24 mouse cellular contexts compared by ENCODE assay signal in genomic region chr14:121484436-121484835, GRCm38 (mm10). TPM values are rescaled to one million over a fixed set of nuclear protein-coding genes. Genes with fewer than 3 reads are reported as not detected.
"Had no signal": no experiment of that assay in that cellular context is flagged by ENCODE, and none has a peak within 500 bp of the region (broad histone marks: within the 10 kb centered on the region; RNA-seq: fewer than 3 reads in every experiment).

No protein-coding gene starts in this region.

- H3K27ac ChIP-seq: limb, embryonic 10.5 days; limb, embryonic 13.5 days; liver, embryonic 12.5 days; liver, embryonic 15.5 days; lung, embryonic 15.5 days; midbrain, embryonic 12.5 days; midbrain, embryonic 15.5 days; neural tube, embryonic 12.5 days; neural tube, embryonic 15.5 days; stomach, postnatal 0 days had no signal

- H3K4me1 ChIP-seq: limb, embryonic 10.5 days; limb, embryonic 13.5 days; liver, embryonic 12.5 days; liver, embryonic 15.5 days; lung, embryonic 15.5 days; midbrain, embryonic 12.5 days; midbrain, embryonic 15.5 days; neural tube, embryonic 12.5 days; neural tube, embryonic 15.5 days had no signal

- H3K27me3 ChIP-seq: limb, embryonic 13.5 days; midbrain, embryonic 12.5 days; midbrain, embryonic 15.5 days; neural tube, embryonic 12.5 days; neural tube, embryonic 15.5 days had no signal

- DNase-seq: kidney, adult 9 months; kidney, postnatal 14 days; kidney, postnatal 4 days; liver; lung, adult 18-20 months; lung, postnatal 10 days; lung, postnatal 36 days; right cerebral cortex, adult 18-20 months; thymus, adult 2 months; thymus, postnatal 25 days had no signal

- H3K9ac ChIP-seq: limb, embryonic 13.5 days; liver, embryonic 12.5 days; liver, embryonic 15.5 days; lung, embryonic 15.5 days; midbrain, embryonic 12.5 days; midbrain, embryonic 15.5 days; neural tube, embryonic 12.5 days; neural tube, embryonic 15.5 days had no signal

- H3K4me2 ChIP-seq: limb, embryonic 13.5 days; liver, embryonic 12.5 days; liver, embryonic 15.5 days; lung, embryonic 15.5 days; midbrain, embryonic 12.5 days; midbrain, embryonic 15.5 days; neural tube, embryonic 12.5 days; neural tube, embryonic 15.5 days had no signal

- H3K9me3 ChIP-seq: limb, embryonic 10.5 days; limb, embryonic 13.5 days; liver, embryonic 12.5 days; liver, embryonic 15.5 days; lung, embryonic 15.5 days; midbrain, embryonic 12.5 days; midbrain, embryonic 15.5 days; neural tube, embryonic 12.5 days; neural tube, embryonic 15.5 days had no signal

- H3K36me3 ChIP-seq: limb, embryonic 10.5 days; limb, embryonic 13.5 days; liver, embryonic 12.5 days; liver, embryonic 15.5 days; lung, embryonic 15.5 days; midbrain, embryonic 12.5 days; midbrain, embryonic 15.5 days; neural tube, embryonic 12.5 days; neural tube, embryonic 15.5 days had no signal

- H3K4me3 ChIP-seq: limb, embryonic 10.5 days; limb, embryonic 13.5 days; liver, embryonic 12.5 days; liver, embryonic 15.5 days; lung, embryonic 15.5 days; midbrain, embryonic 12.5 days; midbrain, embryonic 15.5 days; neural tube, embryonic 12.5 days; neural tube, embryonic 15.5 days had no signal

- ATAC-seq: liver, embryonic 12.5 days; midbrain, embryonic 15.5 days had no signal

RNA-seq across cellular contexts. Expression of gene Slc15a1, which starts 20.6 kb away (rescaled TPM):
- total RNA-seq: layer of hippocampus, adult 18-20 months; left cerebral cortex, adult 8-10 months had no signal
- polyA plus RNA-seq: limb, embryonic 10.5 days; limb, embryonic 13.5 days; liver, embryonic 12.5 days; liver, embryonic 15.5 days; midbrain, embryonic 12.5 days; neural tube, embryonic 12.5 days; neural tube, embryonic 15.5 days; spleen, adult 2 months; stomach, embryonic 14.5 days had no signal
